Mouse (Mus musculus) kidney, embryonic 16.5 days (tissue): Measurements from ENCODE around the gene Fbxo8. TPM values are rescaled to one million over a fixed set of nuclear protein-coding genes. Genes with fewer than 3 reads are reported as not detected.
A peak's percentile ranks its signal among the peaks of the same experiment; 100 is the strongest.

Experiments
- ATAC-seq: fragments of 200-750 bp; cut with Nextera tagmentation; 2 replicates; pipeline ENCODE4 v1.8.0; 2017; ENCODE audit warnings: moderate TSS enrichment; ENCODE audit not compliant: low FRiP score, low TSS enrichment
- H3K27ac ChIP-seq: fragments of 300-500 bp; sonication (generic); 2 replicates; pipeline ENCODE4 v1.5.1; 2014; ENCODE audit warnings: low read length
- H3K27me3 ChIP-seq: fragments of 300-500 bp; sonication (generic); 2 replicates; pipeline ENCODE4 v1.6.1; 2014; ENCODE audit warnings: low read length, control low read depth, mixed read lengths; ENCODE audit not compliant: insufficient read depth
- H3K36me3 ChIP-seq: fragments of 300-500 bp; sonication (generic); 2 replicates; pipeline ENCODE4 v1.6.1; 2014; ENCODE audit warnings: low read length, control low read depth, mixed read lengths; ENCODE audit not compliant: insufficient read depth
- H3K4me1 ChIP-seq: fragments of 300-500 bp; sonication (generic); 2 replicates; pipeline ENCODE4 v1.6.1; 2014; ENCODE audit warnings: low read length, control low read depth, mixed read lengths; ENCODE audit not compliant: insufficient read depth
- H3K4me2 ChIP-seq: fragments of 300-500 bp; sonication (generic); replicated peaks from 2 replicates; pipeline ENCODE4 v1.6.1; 2014; ENCODE audit warnings: low read depth, low read length
- H3K4me3 ChIP-seq: fragments of 300-500 bp; sonication (generic); 2 replicates; pipeline ENCODE4 v1.5.1; 2014; ENCODE audit warnings: mild to moderate bottlenecking, low read length
- H3K9ac ChIP-seq: fragments of 300-500 bp; sonication (generic); replicated peaks from 2 replicates; pipeline ENCODE4 v1.6.1; 2014; ENCODE audit warnings: low read length
- H3K9me3 ChIP-seq: fragments of 300-500 bp; sonication (generic); 2 replicates; pipeline ENCODE4 v1.6.1; 2016; ENCODE audit warnings: low read length, control low read depth
- WGBS: fragments of 180-500 bp; shearing (Covaris S2); extraction: QIAGEN DNeasy Blood & Tissue Kit; methylation state at CpG from one replicate; pipeline ENCODE4 v1.1.7; 2014; 5-methylcytosine and 5-hydroxymethylcytosine counted together
- polyA plus RNA-seq: library from polyadenylated mRNA; unstranded; fragments of >200 nt; fragmentation: Nextera tagmentation; extraction: Ambion mirVana; gene quantifications from 2 replicates; pipeline ENCODE4 v1.2.1, GENCODE M21; 2015

Fbxo8 gene
- polyA plus RNA-seq, 1 experiment from 2014 or later, result 48.6 TPM

DNA sequence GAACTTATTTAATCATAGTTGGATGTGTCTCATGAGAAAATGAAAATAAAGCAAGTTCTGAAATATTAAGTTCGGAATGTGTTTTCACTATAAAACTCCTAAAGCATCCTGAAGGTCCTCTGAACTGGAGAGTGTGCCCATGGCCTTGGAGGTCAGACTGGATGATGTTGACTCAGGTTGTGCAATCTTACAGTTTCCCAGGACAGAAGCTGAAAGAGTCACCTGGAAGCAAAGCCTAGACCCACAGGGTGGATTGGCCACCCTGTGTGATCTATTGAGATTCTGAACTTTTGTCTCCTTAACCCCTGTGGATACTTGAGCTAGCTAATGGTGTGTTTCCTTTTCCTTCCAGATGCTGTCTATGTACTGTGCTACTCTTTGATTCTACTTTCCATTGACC lies 40.2 kb downstream of the Fbxo8 start:
- H3K9ac ChIP-seq, result no peak overlapping the region
- H3K36me3 ChIP-seq, result no peaks in the 10 kb centered on the region; the same call in 1 of the 2 replicates
- no peaks in the 10 kb centered on the region for H3K27me3 ChIP-seq
- H3K4me3 ChIP-seq, result no peak overlapping the region
- ATAC-seq, result no peak
- H3K4me1 ChIP-seq, result no peaks in the 10 kb centered on the region
- H3K9me3 ChIP-seq, result no peaks in the 10 kb centered on the region
- WGBS, result 97% methylated on average over 1 of the region's 1 CpGs
- H3K27ac ChIP-seq, result no peak overlapping the region
- no peak overlapping the region for H3K4me2 ChIP-seq

DNA sequence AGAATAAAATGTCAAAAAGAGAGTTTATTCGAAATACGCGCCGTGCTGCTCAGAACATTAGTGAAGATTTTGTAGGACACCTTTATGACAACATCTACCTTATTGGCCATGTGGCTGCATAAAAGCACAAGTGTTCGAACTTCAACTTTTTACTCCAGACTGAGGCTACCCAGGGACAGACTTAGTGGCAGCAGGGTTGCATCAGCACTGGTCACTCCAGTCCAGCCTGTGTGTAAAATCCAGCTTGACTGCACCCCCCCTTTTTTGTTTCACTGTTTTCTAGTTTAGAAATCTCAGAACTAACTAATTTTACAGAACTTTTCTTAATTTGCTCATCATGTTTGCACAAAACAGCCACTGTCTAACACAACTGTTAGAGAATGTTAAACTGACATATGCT lies 40.6 kb downstream of the Fbxo8 start:
- 94% methylated on average over 5 of the region's 5 CpGs for WGBS
- H3K27me3 ChIP-seq, result no peaks in the 10 kb centered on the region
- H3K4me2 ChIP-seq, result no peak overlapping the region
- H3K36me3 ChIP-seq, result no peaks in the 10 kb centered on the region; the same call in 1 of the 2 replicates
- no peak overlapping the region for H3K4me3 ChIP-seq
- H3K4me1 ChIP-seq, result no peaks in the 10 kb centered on the region
- H3K27ac ChIP-seq, result no peak overlapping the region
- no peaks in the 10 kb centered on the region for H3K9me3 ChIP-seq
- ATAC-seq, result no peak
- no peak overlapping the region for H3K9ac ChIP-seq

DNA sequence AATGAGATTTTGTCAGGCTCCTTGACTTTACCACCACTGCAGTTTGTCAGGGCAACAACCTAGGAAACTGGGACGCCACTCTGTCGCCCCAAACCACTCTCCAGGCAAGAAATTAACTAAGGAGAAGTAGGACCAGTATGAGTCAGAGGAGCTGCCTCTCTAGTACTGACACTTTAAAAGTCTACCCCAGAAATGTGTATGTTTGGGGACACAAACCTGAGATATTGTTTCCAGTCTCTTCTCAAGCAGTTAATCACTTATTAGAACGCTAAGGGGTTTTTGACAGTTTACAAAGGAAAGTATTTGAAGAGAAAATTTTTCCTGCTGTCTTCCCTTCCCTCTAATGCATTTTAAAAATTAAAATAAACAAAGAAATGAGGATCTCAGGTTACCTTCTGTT lies 55.6 kb downstream of the Fbxo8 start:
- Histone ChIP-seq H3K9ac (no peak overlapping the region), H3K36me3 (no peaks in the 10 kb centered on the region), H3K9me3 (no peaks in the 10 kb centered on the region), H3K4me3 (no peak overlapping the region), H3K27ac (no peak overlapping the region), H3K4me1 (no peaks in the 10 kb centered on the region), H3K4me2 (no peak overlapping the region), H3K27me3 (no peaks in the 10 kb centered on the region)
- 10% methylated on average over 3 of the region's 3 CpGs for WGBS
- ATAC-seq, result no peak

DNA sequence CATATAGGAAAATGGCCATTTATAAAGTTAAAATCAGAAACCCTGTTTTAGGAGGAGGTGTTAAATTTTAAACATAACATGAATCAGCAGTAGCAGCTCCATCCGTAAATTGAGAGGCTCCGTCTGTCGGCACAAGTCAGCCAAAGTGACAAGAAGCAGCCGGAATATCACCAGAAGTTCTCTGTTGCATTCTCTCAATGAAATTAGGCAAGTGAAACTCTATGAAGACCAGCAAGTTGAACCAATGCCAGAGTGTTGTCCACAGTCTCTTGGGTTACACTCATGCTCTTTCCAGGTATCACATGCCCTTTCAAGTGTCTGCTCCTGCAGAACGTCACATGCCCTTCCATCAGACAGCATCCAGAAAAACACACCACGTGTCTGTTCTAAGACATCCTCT lies 60.8 kb downstream of the Fbxo8 start:
- Histone ChIP-seq H3K4me3 (no peak overlapping the region), H3K9me3 (no peaks in the 10 kb centered on the region), H3K4me1 (no peaks in the 10 kb centered on the region), H3K36me3 (no peaks in the 10 kb centered on the region), H3K9ac (no peak overlapping the region), H3K27ac (no peak overlapping the region), H3K27me3 (no peaks in the 10 kb centered on the region), H3K4me2 (no peak overlapping the region)
- no peak for ATAC-seq
- 66% methylated on average over 6 of the region's 6 CpGs for WGBS

DNA sequence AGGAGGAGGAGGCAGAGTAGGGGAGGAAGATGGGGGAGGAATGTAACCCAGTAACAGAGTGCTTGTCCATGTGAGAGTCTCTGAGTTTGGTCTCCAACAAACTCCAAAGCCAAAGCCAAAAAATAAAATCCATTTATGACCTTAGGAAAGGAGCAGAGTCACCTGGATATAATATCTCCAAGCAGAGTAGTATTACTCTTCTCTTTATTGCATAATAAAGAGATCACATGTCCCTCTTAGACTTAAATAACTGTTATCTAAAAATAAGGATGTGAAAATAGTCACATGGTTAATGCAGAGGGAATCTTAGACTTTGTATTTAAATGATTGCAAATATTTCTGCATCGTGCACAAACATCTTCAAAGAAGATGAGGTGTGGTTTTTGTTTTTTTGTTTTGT lies 63.3 kb downstream of the Fbxo8 start:
- H3K36me3 ChIP-seq, result no peaks in the 10 kb centered on the region
- H3K4me2 ChIP-seq, result no peak overlapping the region
- H3K27ac ChIP-seq, result no peak overlapping the region
- no peak for ATAC-seq
- no peak overlapping the region for H3K4me3 ChIP-seq
- H3K9ac ChIP-seq, result no peak overlapping the region
- 88% methylated on average over 1 of the region's 1 CpGs for WGBS
- H3K27me3 ChIP-seq, result peaks cover 16% of the 10 kb centered on the region
- H3K4me1 ChIP-seq, result no peaks in the 10 kb centered on the region
- H3K9me3 ChIP-seq, result no peaks in the 10 kb centered on the region

DNA sequence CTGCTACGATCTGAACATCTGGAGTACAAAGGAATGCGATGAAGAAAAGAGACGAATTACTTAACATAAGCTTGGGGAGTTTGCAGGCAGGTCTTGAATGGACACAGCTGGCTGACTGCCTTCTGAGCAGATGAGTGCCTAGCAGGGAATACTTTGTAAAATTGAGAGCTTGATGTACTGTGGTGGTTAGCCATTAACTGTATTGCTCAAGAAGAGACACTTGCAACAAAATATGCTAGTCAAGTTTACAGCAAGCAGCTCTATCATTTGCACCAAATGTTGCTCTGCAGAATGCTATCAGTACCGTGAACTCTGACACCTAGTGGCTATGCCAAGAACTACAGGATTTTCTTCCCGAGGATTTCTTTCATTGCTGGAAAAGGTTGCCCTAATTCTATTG lies 64.1 kb downstream of the Fbxo8 start:
- no peak overlapping the region for H3K4me2 ChIP-seq
- H3K36me3 ChIP-seq, result no peaks in the 10 kb centered on the region
- 14% methylated on average over 5 of the region's 5 CpGs for WGBS
- peaks cover 24% of the 10 kb centered on the region for H3K27me3 ChIP-seq
- H3K27ac ChIP-seq, result no peak overlapping the region
- H3K4me3 ChIP-seq, result no peak overlapping the region
- no peak overlapping the region for H3K9ac ChIP-seq
- peak; percentile 63; the same call in 1 of the 2 replicates for ATAC-seq
- H3K9me3 ChIP-seq, result no peaks in the 10 kb centered on the region
- H3K4me1 ChIP-seq, result no peaks in the 10 kb centered on the region

DNA sequence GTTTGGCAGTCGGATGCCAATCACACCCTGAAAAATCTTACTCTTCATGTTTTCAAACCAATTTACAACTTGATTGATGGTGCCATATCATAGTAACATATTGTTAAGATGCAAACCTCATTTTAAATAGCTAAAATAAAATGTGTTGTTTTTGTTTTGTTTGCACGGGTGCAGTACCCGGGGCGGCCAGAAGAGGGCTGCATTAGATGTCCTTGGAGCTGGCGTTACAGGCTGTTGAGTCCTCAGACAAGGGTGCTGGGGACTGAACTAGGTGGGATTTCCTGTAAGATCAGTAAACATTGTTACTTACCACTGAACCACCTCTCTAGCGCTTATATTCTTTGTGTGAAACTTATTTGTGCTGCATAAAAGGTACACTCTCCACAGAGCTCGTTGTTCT lies 65.4 kb downstream of the Fbxo8 start:
- WGBS, result 37% methylated on average over 7 of the region's 7 CpGs
- no peak for ATAC-seq
- no peaks in the 10 kb centered on the region for H3K4me1 ChIP-seq
- H3K4me3 ChIP-seq, result no peak overlapping the region
- H3K9me3 ChIP-seq, result no peaks in the 10 kb centered on the region
- no peaks in the 10 kb centered on the region for H3K36me3 ChIP-seq
- no peak overlapping the region for H3K9ac ChIP-seq
- H3K27me3 ChIP-seq, result peaks cover 36% of the 10 kb centered on the region
- H3K27ac ChIP-seq, result no peak overlapping the region
- H3K4me2 ChIP-seq, result no peak overlapping the region

DNA sequence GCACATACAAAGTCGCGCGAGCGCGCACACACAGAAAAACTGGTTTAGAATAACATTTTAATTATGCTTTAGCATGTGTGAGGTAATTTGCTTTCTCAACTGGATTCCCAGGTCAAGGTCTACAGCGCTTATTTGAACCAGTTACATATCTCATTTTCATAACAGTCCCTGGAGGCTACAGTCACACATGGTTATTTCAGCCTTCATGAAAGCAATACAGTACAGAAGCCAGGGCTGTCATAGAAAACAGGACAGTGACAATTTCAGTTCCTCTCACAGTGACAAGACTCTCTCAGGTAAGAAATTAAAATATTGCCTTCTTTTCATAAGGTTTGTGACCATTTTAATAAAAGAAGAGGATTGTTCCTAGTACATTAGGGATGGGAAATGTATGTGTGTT lies 66.4 kb downstream of the Fbxo8 start:
- no peak for ATAC-seq
- Histone ChIP-seq H3K4me3 (no peak overlapping the region), H3K36me3 (no peaks in the 10 kb centered on the region), H3K27me3 (peaks cover 40% of the 10 kb centered on the region), H3K9me3 (no peaks in the 10 kb centered on the region), H3K4me2 (no peak overlapping the region), H3K27ac (no peak overlapping the region), H3K9ac (no peak overlapping the region), H3K4me1 (no peaks in the 10 kb centered on the region)
- 94% methylated on average over 6 of the region's 6 CpGs for WGBS

DNA sequence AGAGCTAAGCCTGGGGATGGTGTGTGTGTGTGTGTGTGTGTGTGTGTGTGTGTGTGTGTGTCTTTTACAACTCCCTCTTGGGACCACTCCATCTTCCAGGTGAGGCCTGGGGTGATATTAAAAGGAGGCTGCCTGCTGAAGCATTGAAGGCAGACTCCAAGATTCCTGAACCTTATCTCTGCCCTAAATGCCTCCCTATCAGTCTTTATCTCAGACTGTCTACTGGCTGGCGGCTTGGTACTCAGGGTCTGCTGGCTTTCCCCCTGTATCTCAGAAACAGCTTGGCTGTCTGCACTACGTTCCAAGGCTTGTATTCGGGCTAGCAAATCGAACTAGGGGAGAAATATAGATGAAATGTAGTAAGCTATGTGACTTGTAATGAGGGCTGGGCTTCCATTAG lies 68.2 kb downstream of the Fbxo8 start:
- Histone ChIP-seq H3K9me3 (no peaks in the 10 kb centered on the region), H3K9ac (no peak overlapping the region), H3K36me3 (no peaks in the 10 kb centered on the region), H3K27ac (no peak overlapping the region), H3K4me3 (no peak overlapping the region), H3K4me1 (peaks cover 10% of the 10 kb centered on the region), H3K4me2 (no peak overlapping the region), H3K27me3 (peaks cover 53% of the 10 kb centered on the region)
- no peak for ATAC-seq
- WGBS, result 30% methylated on average over 4 of the region's 4 CpGs

DNA sequence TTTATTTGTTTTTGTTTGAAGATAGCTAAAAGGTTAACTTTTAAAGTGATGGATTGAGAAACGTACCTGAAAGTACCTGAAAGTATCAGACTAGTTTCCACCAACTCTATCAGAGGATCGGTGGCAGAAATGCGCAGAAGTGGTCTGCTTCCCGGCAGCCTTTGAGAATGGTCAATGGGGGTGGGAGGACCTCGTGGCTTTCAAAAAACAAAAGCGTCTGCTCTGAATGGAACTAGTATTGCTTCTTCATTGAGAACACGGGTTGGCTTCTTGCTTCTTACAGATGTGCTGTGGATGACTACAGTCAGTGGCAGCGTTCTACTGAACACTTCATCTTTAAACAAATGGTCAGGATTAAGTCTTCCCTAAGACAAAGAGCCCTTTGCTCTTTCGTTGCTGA lies 68.7 kb downstream of the Fbxo8 start:
- peaks cover 10% of the 10 kb centered on the region for H3K4me1 ChIP-seq
- H3K4me3 ChIP-seq, result no peak overlapping the region
- WGBS, result 18% methylated on average over 9 of the region's 9 CpGs
- H3K9me3 ChIP-seq, result no peaks in the 10 kb centered on the region
- H3K27me3 ChIP-seq, result peaks cover 57% of the 10 kb centered on the region
- no peak overlapping the region for H3K9ac ChIP-seq
- no peaks in the 10 kb centered on the region for H3K36me3 ChIP-seq
- H3K27ac ChIP-seq, result no peak overlapping the region
- H3K4me2 ChIP-seq, result no peak overlapping the region
- ATAC-seq, result no peak

DNA sequence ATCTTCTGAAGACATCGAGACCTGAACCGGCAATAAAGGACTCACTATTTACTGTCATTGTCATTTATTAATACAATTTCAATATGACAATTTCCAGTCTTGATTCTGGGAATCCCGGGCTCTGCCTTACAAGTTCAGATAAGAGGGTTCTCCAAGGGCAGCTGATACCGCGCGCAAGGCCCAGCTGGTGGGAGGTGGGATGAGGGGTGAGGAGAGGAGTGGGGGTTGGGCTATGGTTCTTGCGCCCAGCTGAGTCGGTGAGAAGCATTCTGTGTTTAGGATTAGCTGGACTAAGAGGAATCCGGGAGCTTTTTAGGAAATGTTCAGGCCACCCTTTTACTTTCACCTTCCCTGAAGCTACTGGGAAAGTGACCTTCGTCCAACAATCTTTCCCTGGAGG lies 69.8 kb downstream of the Fbxo8 start:
- no peak overlapping the region for H3K4me3 ChIP-seq
- H3K4me1 ChIP-seq, result peaks cover 10% of the 10 kb centered on the region
- H3K36me3 ChIP-seq, result no peaks in the 10 kb centered on the region
- WGBS, result 19% methylated on average over 10 of the region's 10 CpGs
- no peaks in the 10 kb centered on the region for H3K9me3 ChIP-seq
- no peak for ATAC-seq
- H3K27ac ChIP-seq, result no peak overlapping the region
- peaks cover 57% of the 10 kb centered on the region for H3K27me3 ChIP-seq
- no peak overlapping the region for H3K4me2 ChIP-seq
- no peak overlapping the region for H3K9ac ChIP-seq
